19 mouse cellular contexts compared by ENCODE assay signal in the genomic region with DNA sequence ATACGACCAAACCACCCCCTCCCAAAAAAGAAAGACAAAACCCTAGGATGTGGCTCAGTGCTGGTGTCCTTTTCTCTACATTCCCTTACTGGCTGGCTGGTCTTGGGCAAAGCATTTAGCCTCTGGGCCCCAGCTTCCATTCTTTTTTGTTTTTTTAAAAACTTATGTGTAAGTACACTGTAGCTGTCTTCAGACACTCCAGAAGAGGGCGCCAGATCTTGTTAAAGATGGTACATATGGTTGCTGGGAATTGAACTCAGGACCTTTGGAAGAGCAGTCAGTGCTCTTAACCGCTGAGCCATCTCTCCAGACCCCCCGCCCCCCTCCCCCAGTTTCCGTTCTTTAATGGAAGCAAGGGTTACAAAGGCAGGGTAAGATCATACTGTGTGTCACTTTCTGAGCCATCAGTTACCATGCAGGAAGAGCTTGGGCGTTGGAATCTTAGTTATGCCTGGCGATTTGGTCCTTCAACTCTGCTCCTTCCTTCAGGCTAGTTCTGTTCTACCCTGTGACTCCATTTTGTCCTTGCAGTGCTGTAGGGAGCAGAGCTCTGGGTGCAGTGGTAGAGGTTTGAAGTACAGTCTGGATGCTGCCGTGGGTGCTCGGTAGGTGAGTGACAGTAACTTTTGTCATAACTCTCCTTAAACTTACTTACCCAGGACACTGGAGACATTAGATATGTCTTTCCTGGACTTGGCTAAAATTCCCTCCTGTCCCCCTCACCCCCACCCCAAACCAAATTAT. TPM values are rescaled to one million over a fixed set of nuclear protein-coding genes. Genes with fewer than 3 reads are reported as not detected.
DNase-seq lines count a peak whose midpoint lies in the region; ATAC-seq and TF ChIP-seq lines count a peak whose summit lies in the region.
"Had no signal": no experiment of that assay in that cellular context is flagged by ENCODE, and none has a peak within 500 bp of the region (broad histone marks: within the 10 kb centered on the region; RNA-seq: fewer than 3 reads in every experiment).

No protein-coding gene starts in this region.

- H3K4me3 ChIP-seq in left cerebral cortex, adult 2 months, result no peak overlapping the region
- H3K4me3 ChIP-seq in ES-E14 (ENCODE audit: insufficient read depth in 1 of 2, low read depth in 1 of 2, low read length in 2 of 2, poor library complexity in 1 of 2, severe bottlenecking in 1 of 2), result no peak overlapping the region
- H3K4me3 ChIP-seq in bone marrow macrophage, adult 2 months (ENCODE audit: insufficient read depth, low read length), result no peak overlapping the region
- no peak overlapping the region for H3K4me3 ChIP-seq in liver, embryonic 12.5 days
- no peak overlapping the region for H3K4me3 ChIP-seq in kidney, embryonic 15.5 days (replicated peaks)
- H3K4me3 ChIP-seq: heart, embryonic 12.5 days; liver, embryonic 15.5 days had no signal

- H3K36me3 ChIP-seq in ES-E14 (ENCODE audit: control insufficient read depth, insufficient read depth, low read length, poor library complexity, severe bottlenecking), result no peaks in the 10 kb centered on the region
- H3K36me3 ChIP-seq in liver, embryonic 12.5 days, result no peaks in the 10 kb centered on the region
- H3K36me3 ChIP-seq in kidney, embryonic 15.5 days, result no peaks in the 10 kb centered on the region
- H3K36me3 ChIP-seq: heart, embryonic 12.5 days; liver, embryonic 15.5 days had no signal

- no peak overlapping the region for H3K4me2 ChIP-seq in liver, embryonic 12.5 days
- H3K4me2 ChIP-seq in kidney, embryonic 15.5 days, result no peak overlapping the region
- H3K4me2 ChIP-seq: heart, embryonic 12.5 days; liver, embryonic 15.5 days had no signal

- H3K4me1 ChIP-seq in ES-E14 (ENCODE audit: control insufficient read depth in 2 of 2, insufficient read depth in 2 of 2, low read length in 2 of 2, poor library complexity in 1 of 2), result 0 out of 4 replicates have a peak, but pooled peaks cover 0 to 3% of the 10 kb centered on the region in 2 experiments
- no peaks in the 10 kb centered on the region for H3K4me1 ChIP-seq in bone marrow macrophage, adult 2 months (ENCODE audit: control insufficient read depth, insufficient read depth, low read length)
- peaks cover 18% of the 10 kb centered on the region for H3K4me1 ChIP-seq in liver, embryonic 12.5 days
- 0 out of 2 replicates have a peak, but pooled peaks cover 3% of the 10 kb centered on the region for H3K4me1 ChIP-seq in kidney, embryonic 15.5 days
- H3K4me1 ChIP-seq: heart, embryonic 12.5 days had no signal

- TF ChIP-seq CTCF in left cerebral cortex, adult 2 months (IDR thresholded peaks at IDR 0.05), result peak; percentile 21
- peak; percentile 45; the same call in 1 of the 2 replicates for TF ChIP-seq CTCF in bone marrow macrophage, adult 2 months (IDR thresholded peaks at IDR 0.05; ENCODE audit: low read depth, low read length)

- no peak for DNase-seq in left cerebral cortex, adult 2 months (ENCODE audit: extremely low spot score in 1 of 2, low spot score in 2 of 2)
- no peak for DNase-seq in left cerebral cortex, postnatal 36 days (ENCODE audit: low spot score in 2 of 2)
- DNase-seq in ES-E14 (ENCODE audit: low read depth, low spot score), result no peak
- DNase-seq in cerebellum, postnatal 4 days (ENCODE audit: low spot score in 2 of 2), result no peak
- DNase-seq in ovary, postnatal 14 days (ENCODE audit: low spot score), result no peak
- DNase-seq: adrenal gland, adult 2 months; cerebellum, adult 2 months; gastrocnemius, postnatal 10 days; heart, postnatal 4 days; kidney, postnatal 10 days had no signal

- peak; percentile 40; the same call in 1 of the 2 replicates for ATAC-seq in liver, embryonic 12.5 days
- no peak for ATAC-seq in kidney, embryonic 15.5 days (replicated peaks; ENCODE audit: low FRiP score)
- ATAC-seq: forebrain, embryonic 16.5 days; hindbrain, postnatal 0 days; midbrain, embryonic 16.5 days had no signal

- no peaks in the 10 kb centered on the region for H3K27me3 ChIP-seq in liver, embryonic 12.5 days (replicated peaks)
- no peaks in the 10 kb centered on the region for H3K27me3 ChIP-seq in kidney, embryonic 15.5 days
- H3K27me3 ChIP-seq: heart, embryonic 12.5 days; liver, embryonic 15.5 days had no signal

- H3K9ac ChIP-seq in ES-E14 (ENCODE audit: insufficient read depth, low read depth, low read length, poor library complexity, severe bottlenecking), result no peak overlapping the region; the same call in 1 of the 2 replicates
- no peak overlapping the region for H3K9ac ChIP-seq in liver, embryonic 12.5 days
- H3K9ac ChIP-seq in kidney, embryonic 15.5 days, result no peak overlapping the region
- H3K9ac ChIP-seq: heart, embryonic 12.5 days; liver, embryonic 15.5 days had no signal

- in situ Hi-C loops in ES-E14 (cut with MboI; ENCODE audit: low sequenced_read_pairs in 2 of 2, unreplicated experiment in 2 of 2), result no loop called here

- WGBS in liver, embryonic 12.5 days (ENCODE audit: insufficient replicate concordance), result 69% methylated on average over 9 of the region's 9 CpGs
- 64% methylated on average over 9 of the region's 9 CpGs for WGBS in kidney, embryonic 15.5 days

- intact Hi-C loops in left cerebral cortex, adult 2 months (cut with DNase I), result no loop called here
- intact Hi-C loops in left cerebral cortex, postnatal 36 days (cut with DNase I), result no loop called here

- no peaks in the 10 kb centered on the region for H3K9me3 ChIP-seq in ES-E14 (ENCODE audit: control insufficient read depth, insufficient read depth, low read depth, low read length)
- no peaks in the 10 kb centered on the region for H3K9me3 ChIP-seq in liver, embryonic 12.5 days (replicated peaks)
- no peaks in the 10 kb centered on the region for H3K9me3 ChIP-seq in kidney, embryonic 15.5 days (replicated peaks)
- H3K9me3 ChIP-seq: heart, embryonic 12.5 days; liver, embryonic 15.5 days had no signal

- H3K27ac ChIP-seq in left cerebral cortex, adult 2 months, result no peak overlapping the region
- no peak overlapping the region; the same call in 1 of the 2 replicates for H3K27ac ChIP-seq in ES-E14 (ENCODE audit: insufficient read depth, low read depth, low read length, poor library complexity, severe bottlenecking)
- no peak overlapping the region for H3K27ac ChIP-seq in bone marrow macrophage, adult 2 months (ENCODE audit: insufficient read depth, low read depth, low read length)
- H3K27ac ChIP-seq in liver, embryonic 12.5 days, result no peak overlapping the region
- no peak overlapping the region for H3K27ac ChIP-seq in kidney, embryonic 15.5 days
- H3K27ac ChIP-seq: hindbrain, postnatal 0 days; liver, embryonic 15.5 days; macrophage had no signal

- TF ChIP-seq POLR2A in bone marrow macrophage, adult 2 months (IDR thresholded peaks at IDR 0.05; ENCODE audit: borderline replicate concordance, low read depth, low read length), result no peak

TF ChIP-seq in ES-E14, 5 proteins besides CTCF, POLR2A, EP300 and RAD21:
- no peak for TF ChIP-seq CHD2 (IDR thresholded peaks at IDR 0.05; ENCODE audit: low read depth, low read length)
- 0 out of 2 replicates have a peak, but pooled peaks have one; percentile 32 for TF ChIP-seq ZNF384 (IDR thresholded peaks at IDR 0.05; ENCODE audit: low read depth, low read length)
TF ChIP-seq in ES-E14: peak in this region for 1.

RNA-seq across cellular contexts. Expression of a gene that starts 8.0 kb away (rescaled TPM):
- 1 to 10 TPM; 3.6 to 4.8 TPM for total RNA-seq in left cerebral cortex, adult 2 months (2021)
- 1 to 10 TPM; 2.9 to 4.7 TPM for total RNA-seq in left cerebral cortex, postnatal 36 days (2021)
- total RNA-seq in ES-E14 (2012; rRNA removed), result 3.5 and 5.8 TPM in 2 replicates
- polyA plus RNA-seq in bone marrow macrophage, adult 2 months (2012; ENCODE audit: insufficient read depth, insufficient read length, missing spikeins), result 3.9 and 4.7 TPM in 2 replicates
- polyA plus RNA-seq in liver, embryonic 12.5 days (2016; fragmentation: Nextera tagmentation; extraction: Ambion mirVana), result 2.4 and 2.6 TPM in 2 replicates
- 3.2 and 3.7 TPM in 2 replicates for polyA plus RNA-seq in kidney, embryonic 15.5 days (2015; fragmentation: Nextera tagmentation; extraction: Ambion mirVana)

RNA-seq across cellular contexts. Expression of a gene that starts 47.1 kb away (rescaled TPM):
- total RNA-seq in left cerebral cortex, adult 2 months (2021), result 100 to 1,000 TPM; 197 to 199 TPM
- total RNA-seq in left cerebral cortex, postnatal 36 days (2021), result 100 to 1,000 TPM; 180 to 201 TPM
- 86.0 and 90.5 TPM in 2 replicates for total RNA-seq in ES-E14 (2012; rRNA removed)
- polyA plus RNA-seq in bone marrow macrophage, adult 2 months (2012; ENCODE audit: insufficient read depth, insufficient read length, missing spikeins), result 39.0 and 51.5 TPM in 2 replicates
- polyA plus RNA-seq in liver, embryonic 12.5 days (2016; fragmentation: Nextera tagmentation; extraction: Ambion mirVana), result 92.0 and 100.0 TPM in 2 replicates
- 150 and 151 TPM in 2 replicates for polyA plus RNA-seq in kidney, embryonic 15.5 days (2015; fragmentation: Nextera tagmentation; extraction: Ambion mirVana)
